Mouse (Mus musculus) skeletal muscle tissue, adult 2 months (tissue): ENCODE measurements around the gene Dnaic2.
A peak's percentile ranks its signal among the peaks of the same experiment; 100 is the strongest.

Source experiments
- DNase-seq: peaks from one replicate; pipeline ENCODE4 v3.0.0-alpha.2; 2012; ENCODE audit warnings: low read depth, low spot score

Gene Dnaic2

DNA sequence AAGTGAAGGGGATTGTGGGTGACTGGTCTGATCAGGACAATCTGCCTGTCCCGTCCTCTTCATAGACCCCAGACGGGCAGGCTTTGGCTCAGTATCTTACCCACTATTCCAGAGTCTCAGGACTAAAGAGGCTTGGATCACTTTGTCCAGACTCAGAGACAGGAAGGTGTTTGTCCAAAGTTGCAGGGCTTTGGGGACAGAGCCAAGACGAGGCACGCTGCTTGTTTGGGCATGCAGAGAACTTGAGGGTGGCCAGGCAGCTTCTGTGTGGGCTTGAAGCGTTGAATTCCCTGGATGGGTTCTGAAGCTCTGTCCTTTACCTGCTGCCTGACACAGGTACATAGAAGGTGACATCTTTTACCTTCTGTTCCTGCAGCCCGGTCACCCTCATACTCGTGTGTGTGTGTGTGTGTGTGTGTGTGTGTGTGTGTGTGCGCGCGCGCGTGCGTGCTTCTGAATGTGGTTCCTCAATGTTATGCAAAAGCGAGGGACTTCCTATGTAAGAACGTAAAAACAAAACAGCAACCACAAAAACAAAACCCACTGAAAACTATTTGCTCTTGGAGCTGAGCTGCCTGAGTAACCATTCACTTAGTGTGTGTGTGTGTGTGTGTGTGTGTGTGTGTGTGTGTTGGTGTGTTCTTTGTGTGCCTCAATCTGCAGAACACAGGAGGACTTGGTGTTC, 24.8 kb upstream of the Dnaic2 start:
- no peak for DNase-seq

DNA sequence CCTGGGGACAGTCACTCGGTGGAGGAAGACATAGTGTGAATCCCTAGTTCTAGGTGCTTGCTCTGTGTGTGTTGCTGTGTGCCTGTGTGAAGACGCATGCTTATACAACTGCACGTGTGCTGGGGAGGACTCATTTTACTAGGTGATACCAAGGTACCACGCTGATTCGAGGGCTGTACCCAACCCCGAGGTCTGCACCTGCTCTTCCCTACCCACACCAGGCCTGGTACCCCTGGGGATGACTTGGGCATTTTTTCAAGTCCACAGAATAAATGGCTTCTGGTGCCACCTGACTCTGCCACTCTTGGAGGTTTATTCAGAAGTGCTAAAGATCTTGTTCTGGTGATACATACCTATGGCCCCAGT, 24.2 kb upstream of the Dnaic2 start:
- DNase-seq = no peak

DNA sequence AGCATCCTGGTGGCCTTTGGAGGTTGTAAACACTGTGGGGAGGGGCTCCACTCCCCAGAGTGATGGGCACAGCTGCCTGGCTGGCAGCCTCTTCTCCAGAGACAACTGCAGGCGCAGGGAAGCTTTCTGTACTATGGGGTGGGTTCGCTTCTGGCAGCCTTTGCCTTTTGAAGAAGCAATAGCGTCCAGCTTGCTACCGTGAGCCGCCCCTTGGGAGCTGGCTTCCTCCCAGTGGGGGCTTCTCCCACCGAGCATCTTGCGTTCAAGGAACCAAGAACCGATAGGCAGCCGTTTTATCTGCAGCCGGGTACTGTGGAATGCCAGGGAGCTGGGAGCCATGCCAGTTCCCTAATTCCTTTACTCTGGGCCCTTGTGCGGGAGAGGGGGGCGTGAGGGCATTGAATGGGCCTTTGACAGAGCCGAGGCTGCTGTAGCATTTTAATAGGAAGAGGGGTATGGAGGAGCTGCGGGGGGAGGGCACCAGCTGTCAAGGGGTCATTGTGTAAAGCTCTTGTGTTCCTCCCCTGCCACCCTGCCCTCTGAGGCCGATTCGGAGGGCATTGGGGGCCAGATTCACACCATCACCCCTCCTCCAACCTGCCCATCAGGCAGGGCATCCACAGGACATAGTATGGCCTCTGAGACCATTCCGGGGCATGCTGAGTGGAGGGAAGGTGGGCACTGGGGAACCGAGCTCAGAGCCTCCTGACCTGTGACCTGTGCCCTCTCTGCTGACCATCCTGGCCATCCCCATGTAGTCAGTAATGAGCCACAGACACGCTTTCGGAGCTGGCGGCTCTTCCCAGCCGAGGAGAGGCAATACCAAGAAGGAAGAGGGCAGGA, 22.9 kb upstream of the Dnaic2 start:
- peak; percentile 68 for DNase-seq

DNA sequence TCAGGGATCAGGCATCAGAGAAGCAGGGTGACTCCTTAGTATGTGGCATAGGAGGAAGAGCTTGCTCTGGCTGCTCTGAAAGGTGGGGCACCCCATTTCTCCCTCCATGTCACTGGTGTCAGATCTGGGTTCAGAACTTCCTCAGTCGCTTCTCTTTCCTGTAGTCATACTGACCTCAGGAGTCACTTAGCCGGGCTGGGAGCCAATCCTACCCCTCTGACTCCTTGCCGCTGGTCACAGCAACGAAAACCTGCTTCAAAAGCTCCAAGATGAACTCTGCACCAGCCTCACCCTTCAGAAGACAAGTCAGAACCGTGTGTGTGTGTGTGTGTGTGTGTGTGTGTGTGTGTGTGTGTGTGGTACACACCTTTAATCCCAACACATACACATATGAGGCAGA, 20.9 kb upstream of the Dnaic2 start:
- DNase-seq = no peak

DNA sequence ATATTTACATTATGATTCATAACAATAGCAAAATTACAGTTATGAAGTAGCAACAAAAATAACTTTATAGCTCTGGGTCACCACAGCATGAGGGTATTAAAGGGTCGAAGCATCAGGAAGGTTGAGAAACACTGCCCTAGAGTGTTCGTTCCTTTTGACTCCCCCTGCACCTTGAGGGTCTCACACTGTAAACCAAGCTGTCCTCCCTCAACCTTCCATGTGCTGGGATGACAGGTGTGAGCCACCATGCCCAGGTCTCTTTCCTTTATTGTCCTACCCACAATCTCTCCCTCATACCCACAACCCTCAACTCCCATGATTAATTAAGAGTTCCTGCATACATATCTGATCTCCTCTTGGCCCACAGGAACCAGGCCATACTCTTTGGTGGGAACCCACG, 15.8 kb upstream of the Dnaic2 start:
- no peak for DNase-seq

DNA sequence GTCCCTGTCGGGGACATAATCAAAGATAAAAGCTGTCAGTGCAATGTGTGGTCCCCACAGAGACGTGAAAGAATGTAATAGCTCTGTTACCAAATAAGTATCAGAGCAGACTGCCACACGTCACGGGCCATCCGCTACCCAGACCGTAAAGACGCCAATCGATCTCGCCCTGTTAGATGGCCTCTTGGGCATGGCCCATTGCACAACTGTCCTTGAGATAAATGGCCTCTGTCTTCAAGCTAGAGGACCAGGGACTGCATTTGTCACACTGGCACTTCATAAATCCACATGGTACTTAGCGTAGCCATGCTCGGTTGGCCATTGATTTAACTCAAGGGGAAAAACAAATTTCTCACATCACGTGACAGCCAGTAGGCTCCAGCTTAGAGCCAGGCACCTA, 15.3 kb upstream of the Dnaic2 start:
- no peak for DNase-seq

DNA sequence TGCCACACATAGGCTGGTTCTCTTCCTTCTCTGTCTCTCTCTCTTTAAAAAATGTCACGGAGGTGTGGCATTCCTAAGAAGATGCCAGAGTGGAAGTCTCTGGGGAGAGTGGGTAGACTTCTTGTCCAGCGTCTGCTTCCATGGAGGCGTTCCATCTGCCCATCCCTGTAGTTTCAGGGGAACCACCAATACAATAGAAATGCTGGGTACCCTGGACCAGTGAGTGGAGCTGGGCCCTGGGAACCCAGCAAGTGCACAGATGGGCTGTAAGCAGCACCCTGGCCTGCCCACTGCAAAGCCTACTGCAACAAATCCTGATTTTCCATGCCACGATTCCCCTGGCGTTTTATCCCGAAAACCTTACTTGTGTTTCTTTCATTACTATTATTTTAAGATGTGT, 12.7 kb upstream of the Dnaic2 start:
- DNase-seq = no peak

DNA sequence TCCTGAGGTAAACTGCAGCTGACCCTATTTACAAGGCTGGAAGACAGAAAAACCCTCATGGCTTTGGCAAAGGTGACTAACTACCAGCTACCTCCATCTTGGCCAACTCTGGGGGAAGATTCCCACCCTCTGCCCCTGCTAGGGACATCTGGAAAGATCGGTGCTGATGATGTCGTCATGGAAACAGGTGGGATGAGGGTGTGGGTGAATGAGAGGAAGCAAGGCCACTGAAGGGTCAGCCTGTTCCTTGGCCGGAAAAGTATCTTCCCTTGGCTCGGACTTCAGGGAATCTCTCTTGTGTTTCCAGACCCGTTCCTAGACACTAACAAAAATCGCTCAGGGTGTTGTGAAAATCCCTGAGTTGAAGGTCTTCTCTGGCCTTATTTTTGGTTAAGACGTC, 11.7 kb upstream of the Dnaic2 start:
- DNase-seq = peak; percentile 70

DNA sequence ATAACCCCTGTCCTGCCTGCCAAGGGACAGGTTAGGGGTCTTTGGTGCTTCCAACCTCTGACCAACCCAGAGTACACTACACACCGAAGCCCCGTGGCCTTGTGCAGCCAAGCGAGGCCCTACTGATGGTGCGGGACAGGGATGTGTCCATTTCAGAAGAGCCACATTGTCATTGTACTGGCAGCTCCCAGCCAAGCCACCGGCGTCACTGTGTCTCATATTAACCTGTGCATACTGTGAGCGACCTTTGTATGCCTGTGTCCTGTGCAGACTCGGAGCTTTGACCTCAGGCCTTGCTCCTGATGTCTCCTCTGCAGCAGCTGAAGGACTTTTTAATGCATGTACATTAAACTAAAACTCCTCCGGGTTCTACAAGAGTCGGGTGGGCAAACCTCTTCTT, 6.7 kb upstream of the Dnaic2 start:
- no peak for DNase-seq

DNA sequence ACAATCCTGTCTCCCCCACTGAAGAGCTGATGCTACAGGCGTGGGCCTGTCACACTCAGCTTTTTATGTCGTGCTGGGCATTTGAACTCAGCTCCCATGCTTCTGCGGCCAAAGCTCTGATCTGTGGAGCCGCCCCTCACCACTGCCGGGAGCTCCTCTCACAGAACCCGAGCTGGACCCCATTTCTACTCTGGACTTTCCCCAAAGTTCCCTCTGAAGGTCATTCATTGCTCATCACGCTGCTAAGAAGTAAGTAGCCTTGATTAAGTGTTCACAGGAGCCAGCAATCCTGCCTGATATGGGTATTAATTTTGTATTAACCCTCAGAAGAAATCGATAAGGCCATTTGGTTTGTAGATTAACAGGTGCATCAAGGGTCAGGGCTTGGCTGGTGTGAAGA, 4.8 kb upstream of the Dnaic2 start:
- DNase-seq = no peak

DNA sequence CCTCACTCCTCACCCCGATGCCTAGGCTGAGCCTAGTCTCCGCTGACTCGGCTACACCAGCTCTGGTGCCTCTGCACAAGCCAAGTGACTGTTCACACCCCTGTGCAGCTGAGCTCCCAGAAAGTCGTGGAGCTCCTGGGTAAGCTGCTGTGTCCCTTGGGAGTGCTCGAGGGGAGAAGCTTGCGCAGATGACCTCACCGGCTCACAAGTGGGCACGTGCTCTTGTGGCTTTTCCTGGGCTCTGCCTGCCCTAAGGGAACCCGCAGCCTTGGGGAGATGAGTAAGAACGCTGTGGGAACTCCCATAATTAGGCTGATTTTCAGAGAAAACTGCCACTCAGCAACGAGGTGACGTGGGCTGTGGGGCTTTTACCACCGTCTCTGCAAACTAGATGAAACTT, 4.2 kb upstream of the Dnaic2 start:
- DNase-seq = peak; percentile 50

DNA sequence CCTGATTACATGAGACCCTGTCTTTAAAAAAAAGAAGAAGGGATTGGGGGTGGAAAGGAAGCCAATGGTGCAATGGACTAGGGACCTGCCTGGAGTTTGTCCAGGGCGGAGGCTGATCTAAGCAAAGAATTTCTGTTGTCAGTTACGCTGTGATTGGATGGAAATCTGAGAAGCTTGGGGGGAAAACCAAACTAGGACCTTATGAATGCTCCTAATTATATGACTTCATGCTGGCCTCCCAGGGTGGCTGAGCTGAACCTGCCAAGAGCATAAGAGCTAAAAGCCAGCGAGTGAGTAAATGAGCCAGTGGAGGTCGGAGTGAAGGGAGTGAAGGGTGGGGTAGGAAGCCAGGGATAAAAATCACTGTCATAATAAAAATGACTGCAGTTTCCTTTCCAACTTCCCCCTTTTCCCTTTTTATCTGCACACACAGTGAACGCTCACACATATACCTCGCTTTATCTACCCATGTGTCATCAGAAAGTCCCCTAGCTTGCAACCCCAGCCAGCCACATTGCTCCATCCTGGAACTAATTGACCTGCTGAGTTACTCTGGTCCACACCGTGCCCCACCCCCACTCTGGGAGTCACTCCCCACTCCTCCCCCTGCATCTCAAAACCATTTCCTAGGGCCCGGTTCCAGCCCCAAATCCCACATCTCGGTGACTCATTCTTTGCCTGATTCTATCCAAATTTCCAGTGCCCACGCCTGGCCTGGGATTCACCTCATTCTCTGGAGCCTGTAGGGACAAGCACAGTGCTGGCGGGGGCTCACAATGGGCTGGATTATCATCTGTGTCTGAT, 2.2 kb upstream of the Dnaic2 start:
- peak; percentile 78 for DNase-seq

DNA sequence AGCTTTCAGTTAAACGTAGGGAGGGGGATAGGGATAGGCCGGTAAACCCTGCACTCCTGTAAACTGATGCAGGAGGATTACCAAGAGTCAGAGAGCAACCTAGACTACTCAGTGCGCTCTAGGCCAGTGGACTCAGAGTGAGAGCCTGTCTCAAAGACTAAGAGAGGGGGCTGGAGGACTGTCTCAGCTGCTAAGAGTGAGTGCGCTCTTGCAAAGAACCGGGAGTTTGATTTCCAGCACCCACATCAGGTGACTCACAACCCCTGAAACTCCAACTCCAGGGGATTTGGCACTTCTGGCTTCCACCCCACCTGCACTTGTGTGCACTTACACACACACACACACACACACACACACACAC, 598 bp downstream of the Dnaic2 start:
- no peak for DNase-seq

DNA sequence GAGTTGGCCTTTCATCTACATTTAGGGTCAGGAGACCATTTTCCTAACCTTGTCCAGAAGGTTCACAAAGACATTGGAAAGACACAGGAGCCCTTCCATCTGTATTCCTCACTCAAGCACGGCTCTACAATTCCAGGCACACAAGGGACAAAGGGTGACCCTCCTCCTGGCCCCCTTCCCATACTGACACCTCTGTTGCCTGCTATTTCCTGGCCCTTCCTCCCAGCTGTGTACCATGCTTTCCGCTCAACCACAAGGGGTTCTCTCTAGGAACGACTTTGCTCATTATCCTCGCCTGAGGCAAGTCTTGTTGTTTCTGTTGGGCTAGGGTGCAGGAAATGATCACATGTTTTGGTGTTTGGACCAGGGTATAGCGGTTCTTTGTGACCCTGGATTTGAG, 1.1 kb downstream of the Dnaic2 start:
- DNase-seq = no peak

DNA sequence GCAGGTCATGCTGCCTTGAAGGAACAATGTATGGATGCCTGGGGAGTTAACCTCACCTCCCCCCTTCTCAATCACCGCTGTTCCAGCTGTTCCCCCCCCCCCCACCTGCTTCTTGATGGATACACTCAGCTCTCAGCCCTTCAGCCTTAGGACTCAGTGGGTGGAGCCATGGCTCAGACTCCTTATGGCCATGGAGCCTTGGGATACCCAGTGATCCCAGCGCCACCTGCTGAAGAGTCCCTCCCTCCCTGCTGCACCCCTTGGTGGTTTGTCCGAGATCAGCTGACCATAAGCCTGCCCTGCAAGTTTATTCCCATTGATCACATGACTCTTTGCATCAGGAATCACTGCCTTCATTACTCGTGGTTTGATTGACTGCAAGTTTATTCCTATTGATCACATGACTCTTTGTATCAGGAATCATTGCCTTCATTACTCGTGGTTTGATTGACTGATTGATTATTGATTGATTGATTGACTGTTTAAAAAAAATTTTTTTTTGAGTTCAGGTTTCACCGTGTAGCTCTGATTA, 2.7 kb downstream of the Dnaic2 start:
- DNase-seq = no peak

DNA sequence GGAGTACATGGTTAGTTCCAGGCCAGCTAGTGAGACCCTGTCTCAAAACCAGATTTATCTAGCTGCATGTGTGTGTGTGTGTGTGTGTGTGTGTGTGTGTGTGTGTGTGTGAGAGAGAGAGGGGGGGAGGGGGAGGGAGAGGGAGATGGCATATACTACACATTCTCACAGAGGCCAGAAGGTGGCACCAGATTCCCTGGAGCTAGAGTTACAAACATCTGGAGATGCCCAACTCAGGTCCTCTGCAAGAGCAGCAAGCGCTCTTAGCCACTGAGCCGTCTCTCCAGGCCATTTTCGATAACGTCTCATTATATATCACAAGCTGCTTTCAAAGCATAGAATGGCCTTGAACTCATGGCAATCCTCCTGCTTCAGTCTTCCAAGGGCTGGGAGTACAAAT, 4.5 kb downstream of the Dnaic2 start:
- no peak for DNase-seq

DNA sequence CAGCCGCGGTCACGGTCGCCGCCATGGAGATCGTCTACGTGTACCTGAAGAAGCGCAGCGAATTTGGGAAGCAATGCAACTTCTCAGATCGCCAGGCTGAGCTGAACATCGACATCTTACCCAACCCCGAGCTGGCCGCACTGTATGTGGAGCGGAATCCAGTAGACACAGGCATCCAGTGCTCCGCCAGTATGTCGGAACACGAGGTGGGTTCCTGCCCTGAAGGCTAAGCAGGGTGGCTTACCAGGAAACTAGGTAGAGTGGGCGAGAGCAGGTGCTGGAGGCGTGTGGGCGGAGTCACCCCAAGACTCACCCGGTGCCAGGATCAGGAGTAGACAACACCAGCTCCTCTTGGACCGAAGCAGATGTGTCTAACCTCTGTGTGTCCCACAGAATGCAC, 5.7 kb downstream of the Dnaic2 start:
- no peak for DNase-seq

DNA sequence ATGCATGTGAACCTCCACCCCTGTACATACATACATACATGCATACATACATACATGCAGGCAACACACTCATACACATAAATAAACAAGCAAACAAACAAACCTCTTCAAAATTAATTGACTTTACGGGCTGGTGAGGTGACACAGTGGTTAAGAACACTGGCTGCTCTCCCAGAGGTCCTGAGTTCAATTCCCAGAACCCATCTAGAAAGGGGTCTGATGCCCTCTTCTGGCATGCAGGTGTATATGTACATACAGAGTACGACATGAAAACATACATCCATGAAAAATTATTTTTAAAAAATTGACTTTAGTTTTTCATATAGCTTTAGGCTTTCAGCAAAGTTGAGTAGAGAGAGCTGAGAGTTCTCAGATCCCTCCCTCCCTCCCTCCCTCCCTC, 8.9 kb downstream of the Dnaic2 start:
- DNase-seq = no peak

DNA sequence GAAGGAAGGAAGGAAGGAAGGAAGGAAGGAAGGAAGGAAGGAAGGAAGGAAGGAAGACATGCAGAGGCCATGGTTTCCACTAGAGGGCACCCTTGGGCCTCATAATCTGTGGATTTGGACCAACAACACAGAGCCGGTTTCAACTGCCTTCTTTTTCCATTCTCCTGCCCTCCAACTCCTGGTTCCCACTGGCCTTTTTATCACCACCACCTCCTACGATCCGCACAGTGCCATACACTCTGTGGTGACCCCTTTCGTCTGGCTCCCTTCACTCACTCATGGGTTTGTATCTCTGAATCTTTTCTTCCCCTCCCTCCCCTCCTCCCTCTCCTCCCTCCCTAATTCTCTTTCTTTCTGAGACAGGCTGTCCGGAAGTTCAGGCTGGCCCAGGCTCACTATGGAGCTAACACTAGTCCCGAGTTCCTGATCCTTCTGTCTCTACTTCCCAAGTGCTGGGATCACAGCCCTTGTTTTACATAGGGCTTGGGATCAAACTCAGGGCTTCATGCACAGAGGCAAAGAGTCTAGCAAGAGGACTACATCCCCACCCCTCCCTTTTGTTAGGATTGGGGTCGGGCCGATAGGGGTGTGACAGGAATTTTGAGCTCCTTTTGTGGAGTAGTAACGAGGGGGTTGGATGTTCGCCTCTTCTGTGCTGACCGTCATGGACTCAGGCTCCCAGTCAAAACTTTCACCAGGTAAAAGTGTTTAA, 9.9 kb downstream of the Dnaic2 start:
- peak; percentile 27 for DNase-seq

DNA sequence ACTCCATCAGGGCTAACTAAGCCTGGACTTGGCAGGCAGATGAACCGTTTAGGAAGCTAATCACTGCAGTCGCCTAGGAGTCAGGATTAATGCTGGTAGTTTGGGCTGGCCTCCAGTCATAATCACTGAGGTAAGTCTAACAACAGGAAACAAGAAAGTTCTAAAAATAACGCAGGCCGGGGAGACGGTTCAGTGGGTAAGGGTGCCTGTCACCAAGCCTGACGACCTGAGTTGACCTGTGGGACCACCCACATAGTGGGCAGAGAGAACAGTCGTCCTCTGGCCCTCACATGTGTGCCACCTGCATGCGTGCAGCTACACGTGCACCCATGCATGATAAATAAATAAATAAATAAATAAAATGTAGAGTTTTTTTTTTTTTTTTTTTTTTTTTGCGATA, 13.4 kb downstream of the Dnaic2 start:
- no peak for DNase-seq

DNA sequence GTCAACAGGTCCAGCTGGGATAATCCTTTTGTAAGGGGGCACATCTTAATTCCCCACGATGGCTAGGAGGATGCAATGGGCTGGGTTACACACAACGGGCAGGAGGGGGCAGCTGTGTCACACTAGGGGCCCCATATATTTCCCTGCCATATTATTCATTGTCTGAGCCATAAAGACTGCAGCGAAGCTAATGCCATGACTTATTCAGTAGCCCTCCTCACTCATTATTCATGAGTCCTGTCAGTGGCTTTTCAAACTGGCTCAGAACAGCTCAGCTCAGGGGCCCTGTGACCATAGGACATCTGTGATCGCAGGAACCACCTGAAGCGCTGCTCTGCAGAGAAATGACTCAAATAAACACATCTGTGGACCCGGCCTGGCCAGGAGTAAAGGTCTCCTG, 14.2 kb downstream of the Dnaic2 start:
- no peak for DNase-seq

DNA sequence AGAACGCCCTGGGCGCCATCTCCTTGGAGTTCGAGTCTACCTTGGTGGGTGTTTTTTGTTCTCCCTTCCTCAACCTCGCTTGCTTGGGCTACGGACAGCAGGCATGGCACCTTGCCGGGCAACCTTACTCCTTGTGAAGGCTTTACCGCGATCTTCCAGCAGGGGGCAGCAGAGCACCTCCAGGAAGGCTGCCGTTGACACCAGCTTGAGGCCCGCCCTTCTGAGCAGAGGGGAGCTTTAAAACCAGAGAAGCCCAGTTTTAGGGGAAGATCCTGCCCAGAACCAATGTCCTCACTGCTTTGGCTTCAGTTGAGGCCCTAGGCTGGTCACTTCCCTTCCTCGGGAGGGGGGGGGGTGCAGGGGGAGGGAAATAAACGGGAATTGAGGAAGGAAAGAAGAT, 17.9 kb downstream of the Dnaic2 start:
- DNase-seq = peak; percentile 80
